Mouse (Mus musculus): ENCODE measurements around the gene Ifitm1.
A peak's percentile ranks its signal among the peaks of the same experiment; 100 is the strongest.

Ifitm1 gene

GRCm38 (mm10) chr7:140966921-140967320 is at the start of gene Ifitm1:
TSS of gene Ifitm1 (plus strand) at chr7:140967221.
- no peak for ATAC-seq (ENCODE audit: insufficient number of reproducible peaks, low FRiP score, low TSS enrichment)

GRCm38 (mm10) chr7:140919911-140920310 is 47.1 kb upstream of the Ifitm1 start:
- no peak for ATAC-seq (ENCODE audit: insufficient number of reproducible peaks, low FRiP score, low TSS enrichment)

- no peak for ATAC-seq (ENCODE audit: insufficient number of reproducible peaks, low FRiP score, low TSS enrichment)
Observed at GRCm38 (mm10) chr7:140920418-140921029, 46.5 kb upstream of the Ifitm1 start, which contains the start of gene Nlrp6. TSS of gene Nlrp6 (plus strand) at chr7:140920902.

- ATAC-seq (ENCODE audit: insufficient number of reproducible peaks, low FRiP score, low TSS enrichment): no peak
Observed at GRCm38 (mm10) chr7:140921225-140921975, 45.6 kb upstream of the Ifitm1 start.

- peak; percentile 68; the same call in 1 of the 2 replicates for ATAC-seq (ENCODE audit: insufficient number of reproducible peaks, low FRiP score, low TSS enrichment)
Observed at GRCm38 (mm10) chr7:140922398-140923069, 44.5 kb upstream of the Ifitm1 start.

- no peak for ATAC-seq (ENCODE audit: insufficient number of reproducible peaks, low FRiP score, low TSS enrichment)
Observed at GRCm38 (mm10) chr7:140923070-140923775, 43.8 kb upstream of the Ifitm1 start.

- ATAC-seq (ENCODE audit: insufficient number of reproducible peaks, low FRiP score, low TSS enrichment): no peak
Observed at GRCm38 (mm10) chr7:140927181-140927580, 39.8 kb upstream of the Ifitm1 start.

- ATAC-seq (ENCODE audit: insufficient number of reproducible peaks, low FRiP score, low TSS enrichment): no peak
Observed at GRCm38 (mm10) chr7:140938436-140938835, 28.6 kb upstream of the Ifitm1 start.

- ATAC-seq (ENCODE audit: insufficient number of reproducible peaks, low FRiP score, low TSS enrichment): no peak
Observed at GRCm38 (mm10) chr7:140938896-140939295, 28.1 kb upstream of the Ifitm1 start.

- ATAC-seq (ENCODE audit: insufficient number of reproducible peaks, low FRiP score, low TSS enrichment): no peak
Observed at GRCm38 (mm10) chr7:140939669-140940171, 27.3 kb upstream of the Ifitm1 start.

GRCm38 (mm10) chr7:140941222-140942051 is 25.6 kb upstream of the Ifitm1 start, which contains the start of gene Pgghg:
TSS of gene Pgghg (plus strand) at chr7:140941391.
- peak; percentile 58; the same call in 1 of the 2 replicates for ATAC-seq (ENCODE audit: insufficient number of reproducible peaks, low FRiP score, low TSS enrichment)

- no peak for ATAC-seq (ENCODE audit: insufficient number of reproducible peaks, low FRiP score, low TSS enrichment)
Observed at GRCm38 (mm10) chr7:140942341-140942740, 24.7 kb upstream of the Ifitm1 start.

- ATAC-seq (ENCODE audit: insufficient number of reproducible peaks, low FRiP score, low TSS enrichment): no peak
Observed at GRCm38 (mm10) chr7:140942811-140943210, 24.2 kb upstream of the Ifitm1 start.

- no peak for ATAC-seq (ENCODE audit: insufficient number of reproducible peaks, low FRiP score, low TSS enrichment)
Observed at GRCm38 (mm10) chr7:140943356-140943755, 23.7 kb upstream of the Ifitm1 start.

GRCm38 (mm10) chr7:140944236-140944635 is 22.8 kb upstream of the Ifitm1 start:
- ATAC-seq (ENCODE audit: insufficient number of reproducible peaks, low FRiP score, low TSS enrichment): no peak

- ATAC-seq (ENCODE audit: insufficient number of reproducible peaks, low FRiP score, low TSS enrichment): no peak
Observed at GRCm38 (mm10) chr7:140945247-140945646, 21.8 kb upstream of the Ifitm1 start.

GRCm38 (mm10) chr7:140946311-140946710 is 20.7 kb upstream of the Ifitm1 start:
- no peak for ATAC-seq (ENCODE audit: insufficient number of reproducible peaks, low FRiP score, low TSS enrichment)

- ATAC-seq (ENCODE audit: insufficient number of reproducible peaks, low FRiP score, low TSS enrichment): no peak
Observed at GRCm38 (mm10) chr7:140946980-140947379, 20.0 kb upstream of the Ifitm1 start.

GRCm38 (mm10) chr7:140948161-140948560 is 18.9 kb upstream of the Ifitm1 start:
- ATAC-seq (ENCODE audit: insufficient number of reproducible peaks, low FRiP score, low TSS enrichment): no peak

Measured in cerebellum, adult (tissue).